In genomic region chr7:80203638-80204096, GRCm38 (mm10) we compare ENCODE assay signal across 9 mouse cellular contexts. TPM values are rescaled to one million over a fixed set of nuclear protein-coding genes. Genes with fewer than 3 reads are reported as not detected.
DNase-seq lines count a peak whose midpoint lies in the region; ATAC-seq and TF ChIP-seq lines count a peak whose summit lies in the region.
"Had no signal": no experiment of that assay in that cellular context is flagged by ENCODE, and none has a peak within 500 bp of the region (broad histone marks: within the 10 kb centered on the region; RNA-seq: fewer than 3 reads in every experiment).

No protein-coding gene starts in this region.

- 67% methylated on average over 12 of the region's 12 CpGs for WGBS in intestine, embryonic 15.5 days

- H3K27ac ChIP-seq in intestine, embryonic 15.5 days: 0 out of 2 replicates have a peak overlapping the region, but pooled peaks have one; percentile 3

- peak overlapping the region; percentile 57 for H3K4me3 ChIP-seq in erythroblast, embryonic 14.5 days (replicated peaks)
- peak overlapping the region; percentile 67; the same call in 1 of the 2 replicates for H3K4me3 ChIP-seq in G1E (ENCODE audit: low read depth, low read length)
- no peak overlapping the region for H3K4me3 ChIP-seq in intestine, embryonic 15.5 days (replicated peaks)

- H3K36me3 ChIP-seq in erythroblast, embryonic 14.5 days (ENCODE audit: control insufficient read depth): peaks cover 95% of the 10 kb centered on the region
- H3K36me3 ChIP-seq in G1E (replicated peaks): peaks cover 82% of the 10 kb centered on the region
- H3K36me3 ChIP-seq in intestine, embryonic 15.5 days: no peaks in the 10 kb centered on the region

- no peaks in the 10 kb centered on the region for H3K27me3 ChIP-seq in erythroblast, embryonic 14.5 days (ENCODE audit: control insufficient read depth)
- no peaks in the 10 kb centered on the region for H3K27me3 ChIP-seq in G1E (ENCODE audit: insufficient read depth, low read length)
- H3K27me3 ChIP-seq in intestine, embryonic 15.5 days (replicated peaks): no peaks in the 10 kb centered on the region

- no peak overlapping the region for H3K9ac ChIP-seq in intestine, embryonic 15.5 days

- peaks cover 94% of the 10 kb centered on the region for H3K4me1 ChIP-seq in erythroblast, embryonic 14.5 days (ENCODE audit: control insufficient read depth)
- peaks cover 99% of the 10 kb centered on the region for H3K4me1 ChIP-seq in G1E (ENCODE audit: insufficient read depth, low read depth, low read length)
- peaks cover 58% of the 10 kb centered on the region for H3K4me1 ChIP-seq in intestine, embryonic 15.5 days (replicated peaks)

- no peaks in the 10 kb centered on the region for H3K9me3 ChIP-seq in erythroblast, embryonic 14.5 days (ENCODE audit: control insufficient read depth, low read length)
- H3K9me3 ChIP-seq in G1E (replicated peaks): no peaks in the 10 kb centered on the region
- H3K9me3 ChIP-seq in intestine, embryonic 15.5 days: no peaks in the 10 kb centered on the region

- ATAC-seq in erythroblast, adult 5-6 weeks (replicated peaks; ENCODE audit: low FRiP score, poor library complexity, severe bottlenecking): no peak
- ATAC-seq in G1E (ENCODE audit: extremely low read depth, insufficient number of reproducible peaks, low FRiP score, poor library complexity, severe bottlenecking): no peak; the same call in 1 of the 2 replicates
- no peak for ATAC-seq in intestine, embryonic 15.5 days
- ATAC-seq in erythroid progenitor cell, adult 5-6 weeks (replicated peaks; ENCODE audit: low FRiP score, poor library complexity, severe bottlenecking): no peak

- no peak overlapping the region for H3K4me2 ChIP-seq in intestine, embryonic 15.5 days (replicated peaks)

- DNase-seq in G1E (ENCODE audit: low spot score): no peak
- DNase-seq in monocyte, adult 2 months (ENCODE audit: low read depth in 1 of 2, low spot score in 2 of 2): peak; percentile 36 to 51
- no peak for DNase-seq in thymus, postnatal 10 days (ENCODE audit: low spot score in 2 of 2)
- no peak for DNase-seq in thymus, postnatal 36 days
- DNase-seq: lung, adult 18-20 months had no signal

- no peak for TF ChIP-seq CTCF in G1E (IDR thresholded peaks at IDR 0.05; ENCODE audit: low read depth, low read length)

RNA-seq across cellular contexts. Expression of gene Sema4b, which starts 17.0 kb away (rescaled TPM):
- 3.1 and 3.2 TPM in 2 replicates for polyA plus RNA-seq in erythroblast, embryonic 14.5 days (2012)
- 19.9 and 22.1 TPM in 2 replicates for total RNA-seq in erythroblast, adult 5-6 weeks (2015; ENCODE audit: low replicate concordance)
- total RNA-seq in erythroblast, adult 5-6 weeks (2017; ENCODE audit: low replicate concordance): 33.7 and 49.8 TPM in 2 replicates
- 35.6 and 69.0 TPM in 2 replicates for total RNA-seq in G1E (2014; fragmentation: Nextera tagmentation)
- total RNA-seq in G1E (2017): 21.7 and 23.9 TPM in 2 replicates
- polyA plus RNA-seq in G1E (2012): 19.0 and 26.5 TPM in 2 replicates
- 16.8 and 16.9 TPM in 2 replicates for polyA plus RNA-seq in intestine, embryonic 15.5 days (2015; fragmentation: Nextera tagmentation; extraction: Ambion mirVana)
- 106 and 122 TPM in 2 replicates for total RNA-seq in erythroid progenitor cell, adult 5-6 weeks (2015; ENCODE audit: low replicate concordance)
- total RNA-seq in erythroid progenitor cell, adult 5-6 weeks (2017; ENCODE audit: low replicate concordance): 105 and 126 TPM in 2 replicates

RNA-seq across cellular contexts. Expression of gene Cib1, which starts 28.9 kb away (rescaled TPM):
- 9.1 and 10.7 TPM in 2 replicates for polyA plus RNA-seq in erythroblast, embryonic 14.5 days (2012)
- 21.3 and 41.8 TPM in 2 replicates for total RNA-seq in erythroblast, adult 5-6 weeks (2015; ENCODE audit: low replicate concordance)
- total RNA-seq in erythroblast, adult 5-6 weeks (2017; ENCODE audit: low replicate concordance): 29.8 and 37.1 TPM in 2 replicates
- total RNA-seq in G1E (2014; fragmentation: Nextera tagmentation) (35.2 and 44.2 TPM in 2 replicates), G1E (2017) (82.9 and 124 TPM in 2 replicates)
- 43.6 and 49.6 TPM in 2 replicates for polyA plus RNA-seq in G1E (2012)
- 199 and 237 TPM in 2 replicates for polyA plus RNA-seq in intestine, embryonic 15.5 days (2015; fragmentation: Nextera tagmentation; extraction: Ambion mirVana)
- 69.2 and 73.8 TPM in 2 replicates for total RNA-seq in erythroid progenitor cell, adult 5-6 weeks (2015; ENCODE audit: low replicate concordance)
- 70.2 and 70.4 TPM in 2 replicates for total RNA-seq in erythroid progenitor cell, adult 5-6 weeks (2017; ENCODE audit: low replicate concordance)

RNA-seq across cellular contexts. Expression of gene Gdpgp1, which starts 29.0 kb away (rescaled TPM):
- polyA plus RNA-seq in erythroblast, embryonic 14.5 days (2012): 0.06 and 0.17 TPM in 2 replicates
- 0.77 TPM in 1 of 2 replicates, not detected in the other for total RNA-seq in erythroblast, adult 5-6 weeks (2015; ENCODE audit: low replicate concordance)
- total RNA-seq in erythroblast, adult 5-6 weeks (2017; ENCODE audit: low replicate concordance): 0.94 and 2.0 TPM in 2 replicates
- total RNA-seq in G1E (2014; fragmentation: Nextera tagmentation) (10.2 and 14.1 TPM in 2 replicates), G1E (2017) (5.9 and 6.2 TPM in 2 replicates)
- polyA plus RNA-seq in G1E (2012): 3.7 and 3.8 TPM in 2 replicates
- 6.5 and 6.6 TPM in 2 replicates for polyA plus RNA-seq in intestine, embryonic 15.5 days (2015; fragmentation: Nextera tagmentation; extraction: Ambion mirVana)
- 1.3 and 5.4 TPM in 2 replicates for total RNA-seq in erythroid progenitor cell, adult 5-6 weeks (2015; ENCODE audit: low replicate concordance)
- total RNA-seq in erythroid progenitor cell, adult 5-6 weeks (2017; ENCODE audit: low replicate concordance): 0.08 and 0.64 TPM in 2 replicates

RNA-seq across cellular contexts. Expression of gene Ttll13, which starts 42.5 kb away (rescaled TPM):
- 0.06 and 0.42 TPM in 2 replicates for polyA plus RNA-seq in erythroblast, embryonic 14.5 days (2012)
- not detected in 2 replicates for total RNA-seq in erythroblast, adult 5-6 weeks (2015; ENCODE audit: low replicate concordance)
- 1.5 TPM in 1 of 2 replicates, not detected in the other for total RNA-seq in erythroblast, adult 5-6 weeks (2017; ENCODE audit: low replicate concordance)
- total RNA-seq in G1E (2014; fragmentation: Nextera tagmentation) (1.5 and 3.7 TPM in 2 replicates), G1E (2017) (0.35 and 3.3 TPM in 2 replicates)
- 0.13 and 0.26 TPM in 2 replicates for polyA plus RNA-seq in G1E (2012)
- 0.96 and 1.3 TPM in 2 replicates for polyA plus RNA-seq in intestine, embryonic 15.5 days (2015; fragmentation: Nextera tagmentation; extraction: Ambion mirVana)
- total RNA-seq in erythroid progenitor cell, adult 5-6 weeks (2015; ENCODE audit: low replicate concordance): 2.9 TPM in 1 of 2 replicates, not detected in the other
- total RNA-seq in erythroid progenitor cell, adult 5-6 weeks (2017; ENCODE audit: low replicate concordance): not detected in 2 replicates

RNA-seq across cellular contexts. Expression of gene Ngrn, which starts 57.3 kb away (rescaled TPM):
- 2.9 and 4.1 TPM in 2 replicates for polyA plus RNA-seq in erythroblast, embryonic 14.5 days (2012)
- 5.2 and 7.7 TPM in 2 replicates for total RNA-seq in erythroblast, adult 5-6 weeks (2015; ENCODE audit: low replicate concordance)
- total RNA-seq in erythroblast, adult 5-6 weeks (2017; ENCODE audit: low replicate concordance): 5.6 and 9.9 TPM in 2 replicates
- total RNA-seq in G1E (2014; fragmentation: Nextera tagmentation): 40.6 and 61.3 TPM in 2 replicates
- total RNA-seq in G1E (2017): 76.2 and 82.7 TPM in 2 replicates
- 41.9 and 43.6 TPM in 2 replicates for polyA plus RNA-seq in G1E (2012)
- polyA plus RNA-seq in intestine, embryonic 15.5 days (2015; fragmentation: Nextera tagmentation; extraction: Ambion mirVana): 51.3 and 52.8 TPM in 2 replicates
- total RNA-seq in erythroid progenitor cell, adult 5-6 weeks (2015; ENCODE audit: low replicate concordance): 28.8 and 31.9 TPM in 2 replicates
- total RNA-seq in erythroid progenitor cell, adult 5-6 weeks (2017; ENCODE audit: low replicate concordance): 10.1 and 18.8 TPM in 2 replicates

Comparison
In these comparisons a context has a peak if more than half of its experiments do, and no peak if none do; other contexts are left out.
1. DNase-seq: peak in monocyte, adult 2 months (2 of 2); none in G1E (single experiment), thymus, postnatal 10 days (0 of 2) and thymus, postnatal 36 days (0 of 2).